Mouse (Mus musculus): ENCODE measurements at regions not wholly inside any gene's neighbourhood (a gene's known extent, or its start where the extent isn't known, plus 50 kb on each side); places are given as distances from the start of the nearest gene placed in this dataset.
A peak's percentile ranks its signal among the peaks of the same experiment; 100 is the strongest.
"Not testable (repeated sequence)": the region's sequence is repeated elsewhere in the genome, so short reads cannot be mapped to it uniquely, and the experiment has no call there.

DNA sequence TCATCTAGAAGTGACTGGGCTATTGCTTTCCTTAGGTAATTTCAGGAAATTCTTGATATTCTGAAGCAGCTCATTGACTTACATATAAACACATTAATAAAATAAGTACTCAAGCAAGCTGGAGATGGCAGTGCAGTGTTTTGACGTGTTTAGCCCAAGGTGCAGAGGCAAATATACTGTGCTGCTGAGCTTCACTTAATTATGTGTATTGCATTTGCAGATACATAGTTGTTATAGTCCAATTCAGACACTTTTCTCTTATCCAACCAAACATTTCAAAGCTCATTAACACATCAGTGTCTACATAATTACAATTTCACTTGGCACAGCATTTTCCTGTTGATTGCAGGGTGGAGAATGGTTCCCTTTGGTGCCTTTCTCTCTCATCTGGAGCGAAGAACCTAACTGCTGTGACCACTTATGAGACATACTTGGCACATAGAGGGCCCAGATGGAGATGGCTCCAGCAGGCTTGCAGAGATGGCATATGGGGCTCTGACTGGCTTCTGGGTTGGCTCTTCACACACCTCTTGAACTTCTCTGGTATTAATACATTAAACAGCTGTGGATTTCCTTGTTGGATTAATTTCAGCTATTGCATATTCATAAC is 803.9 kb upstream of the Gm10800 start:
- no peak for DNase-seq (ENCODE audit: low spot score in 2 of 2)
- intact Hi-C loops (cut with DNase I) = no loop called here

DNA sequence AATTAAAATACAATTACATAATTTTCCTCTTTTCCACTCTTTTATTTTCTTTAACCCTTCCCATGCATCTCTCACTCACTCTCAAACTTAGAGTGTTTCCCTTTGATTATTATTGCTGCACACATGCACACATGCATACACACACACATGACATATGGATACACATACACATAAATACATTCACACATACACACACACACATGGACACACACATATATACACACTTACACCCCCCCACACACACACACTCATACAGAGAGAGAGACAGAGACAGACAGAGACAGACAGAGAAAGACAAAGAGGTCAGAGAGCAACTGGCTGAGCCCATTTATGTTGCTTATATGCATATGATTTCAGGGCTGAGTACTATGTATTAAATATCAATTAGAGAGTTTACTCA is 764.2 kb upstream of the Gm10800 start:
- intact Hi-C loops (cut with DNase I) = no loop called here
- DNase-seq (ENCODE audit: low spot score in 2 of 2) = no peak

DNA sequence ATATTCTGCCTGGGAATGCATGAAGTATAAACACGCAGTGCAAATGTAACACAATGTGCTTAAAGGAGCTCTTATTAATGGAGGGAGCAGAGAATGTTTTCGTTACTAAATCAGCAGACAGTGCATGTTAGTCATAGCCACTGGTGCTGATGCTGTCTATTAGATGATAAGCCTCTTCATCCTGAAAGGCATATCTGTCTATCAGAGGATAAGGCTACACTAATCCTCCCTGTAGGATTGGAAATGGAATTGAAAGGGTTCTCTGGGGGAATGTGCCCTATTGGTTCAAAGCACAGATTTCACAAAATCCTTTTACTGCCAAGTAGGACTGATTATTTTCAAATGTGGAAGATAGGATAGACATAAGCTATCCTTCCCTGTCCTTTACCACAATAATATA is 763.4 kb upstream of the Gm10800 start:
- intact Hi-C loops (cut with DNase I) = no loop called here
- peak in 1 of 2 experiments; percentile 1 for DNase-seq (ENCODE audit: low spot score in 2 of 2)

DNA sequence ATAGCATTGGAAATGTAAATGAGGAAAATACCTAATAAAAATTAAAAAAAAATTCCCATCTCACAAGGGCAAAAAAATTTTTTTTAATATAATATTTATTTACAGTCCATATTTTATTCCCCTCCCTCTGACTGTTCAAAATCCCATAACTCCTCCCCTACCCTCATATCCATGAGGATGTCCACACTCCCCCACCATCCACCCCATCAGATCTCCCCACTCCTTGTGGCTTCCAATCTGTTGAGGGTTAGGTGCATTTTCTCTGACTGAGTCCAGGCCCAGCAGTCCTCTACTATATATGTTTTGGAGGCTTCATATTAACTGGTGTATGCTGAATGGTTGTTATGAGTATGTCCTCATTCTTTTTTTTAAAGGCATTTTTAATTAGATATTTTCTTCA is 754.5 kb upstream of the Gm10800 start:
- intact Hi-C loops (cut with DNase I) = no loop called here
- DNase-seq (ENCODE audit: low spot score in 2 of 2) = no peak

DNA sequence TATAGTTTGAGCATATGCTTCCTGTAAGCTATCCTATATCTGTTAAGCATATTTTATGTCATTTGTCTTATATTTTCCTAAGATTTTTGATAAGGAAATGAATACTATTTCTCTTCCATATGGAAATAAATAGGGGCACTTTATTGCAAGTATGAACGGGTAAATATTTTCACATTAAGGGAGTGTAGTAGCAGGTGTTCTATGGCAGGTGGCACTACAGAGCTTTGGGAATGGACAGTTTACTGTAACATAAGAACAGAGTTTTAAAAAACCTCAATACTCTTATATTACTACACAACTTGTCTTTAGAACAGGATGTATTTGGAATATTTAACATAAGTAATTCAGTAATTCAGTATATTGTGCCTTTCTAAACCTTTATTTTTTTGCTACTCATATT is 742.4 kb upstream of the Gm10800 start:
- no peak for DNase-seq (ENCODE audit: low spot score in 2 of 2)
- intact Hi-C loops (cut with DNase I) = no loop called here

DNA sequence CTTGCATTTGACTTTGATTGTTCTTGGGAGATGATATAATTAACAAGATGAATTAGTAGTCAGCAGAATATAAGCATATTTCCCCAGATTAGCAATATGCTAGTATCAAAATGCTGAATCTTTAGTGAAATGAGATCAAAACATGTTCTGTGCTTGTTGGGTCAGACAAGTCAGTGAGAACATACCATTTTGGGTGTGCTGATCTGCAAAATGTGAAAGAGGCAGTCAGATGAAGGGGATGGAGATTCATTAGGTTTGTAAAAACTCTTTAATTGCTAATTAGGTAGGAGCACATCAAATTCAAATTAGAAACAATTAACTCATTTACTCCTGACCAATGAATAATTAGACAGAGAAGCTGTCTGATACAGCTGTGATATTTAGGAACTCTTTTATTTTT is 712.6 kb upstream of the Gm10800 start:
- no peak for DNase-seq (ENCODE audit: low spot score in 2 of 2)
- intact Hi-C loops (cut with DNase I) = loop anchor here (10.0 kb wide), 1 partner anchor 1915 kb away; no protein-coding TSS in a partner anchor

DNA sequence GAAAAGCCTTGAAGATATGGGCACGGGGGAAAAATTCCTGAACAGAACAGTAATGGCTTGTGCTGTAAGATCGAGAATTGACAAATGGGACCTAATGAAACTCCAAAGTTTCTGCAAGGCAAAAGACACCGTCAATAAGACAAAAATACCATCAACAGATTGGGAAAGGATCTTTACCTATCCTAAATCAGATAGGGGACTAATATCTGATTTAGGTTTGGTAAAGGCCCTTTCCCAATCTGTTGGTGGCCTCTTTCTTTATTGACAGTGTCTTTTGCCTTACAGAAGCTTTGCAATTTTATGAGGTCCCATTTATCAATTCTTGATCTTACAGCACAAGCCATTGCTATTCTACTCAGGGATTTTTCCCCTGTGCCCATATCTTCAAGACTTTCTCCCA is 696.5 kb upstream of the Gm10800 start:
- DNase-seq (ENCODE audit: low spot score in 2 of 2); intact Hi-C loops (cut with DNase I): not testable (repeated sequence)

DNA sequence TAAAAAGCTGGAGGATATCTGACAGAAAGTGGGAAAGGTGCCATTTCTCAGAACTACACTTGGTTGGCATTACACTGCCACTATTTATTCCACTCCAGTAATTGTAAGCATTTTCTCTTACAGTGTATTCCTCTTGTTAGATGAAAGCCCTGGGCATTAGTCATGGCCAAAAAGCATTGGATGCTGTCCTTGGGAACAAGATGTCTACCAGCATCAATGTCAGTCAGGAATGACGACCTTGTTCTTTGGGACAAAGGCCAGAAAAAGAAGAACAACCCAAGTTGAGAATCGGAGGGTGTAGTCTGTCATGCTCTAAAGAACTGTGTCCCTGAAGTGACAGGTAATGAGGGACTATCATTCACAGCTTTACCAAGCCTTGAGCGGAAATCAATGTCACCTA is 662.1 kb upstream of the Gm10800 start:
- intact Hi-C loops (cut with DNase I) = no loop called here
- no peak for DNase-seq (ENCODE audit: low spot score in 2 of 2)
